Mouse (Mus musculus): ENCODE measurements at regions not wholly inside any gene's neighbourhood (a gene's known extent, or its start where the extent isn't known, plus 50 kb on each side); places are given as distances from the start of the nearest gene placed in this dataset.

DNA sequence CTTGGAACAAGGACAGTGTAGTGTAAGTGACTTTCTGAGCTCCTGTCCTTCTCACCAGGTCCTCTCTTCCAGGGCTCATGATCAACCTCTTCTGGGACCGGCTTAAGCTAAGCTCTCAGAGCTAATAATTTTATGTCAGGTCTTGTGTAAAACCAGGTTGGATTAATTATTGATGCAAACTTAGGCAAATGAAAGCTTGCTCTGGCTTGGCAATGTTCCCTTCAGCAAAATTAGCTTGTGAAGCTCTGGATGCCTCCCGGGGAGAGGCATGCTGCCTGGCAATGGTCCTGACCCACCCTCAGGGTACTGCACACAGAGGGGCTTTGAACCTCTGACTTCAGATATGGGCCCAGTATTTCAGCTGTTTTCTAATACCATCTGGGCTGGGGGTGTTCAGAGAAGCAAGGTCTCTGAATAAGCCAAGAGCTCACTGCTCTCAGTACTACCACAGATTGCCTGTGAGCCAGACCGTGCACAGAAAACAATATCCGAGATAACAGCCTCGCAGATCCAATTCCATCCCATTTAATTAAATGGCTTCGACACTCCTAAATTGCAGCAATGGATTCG is 624.7 kb downstream of the Cdk5rap2 start:
- no peak for DNase-seq (ENCODE audit: low read depth, low spot score)
- Histone ChIP-seq H3K9ac (ENCODE audit: insufficient read depth, low read depth, low read length, poor library complexity, severe bottlenecking) (no peak overlapping the region), H3K27ac (ENCODE audit: insufficient read depth, low read depth, low read length, poor library complexity, severe bottlenecking) (no peak overlapping the region), H3K4me1 (ENCODE audit: control insufficient read depth in 2 of 2, insufficient read depth in 2 of 2, low read length in 2 of 2, poor library complexity in 1 of 2) (no peaks in the 10 kb centered on the region), H3K36me3 (ENCODE audit: control insufficient read depth, insufficient read depth, low read length, poor library complexity, severe bottlenecking) (no peaks in the 10 kb centered on the region), H3K4me3 (ENCODE audit: insufficient read depth in 1 of 2, low read depth in 1 of 2, low read length in 2 of 2, poor library complexity in 1 of 2, severe bottlenecking in 1 of 2) (no peak overlapping the region), H3K9me3 (ENCODE audit: control insufficient read depth, insufficient read depth, low read depth, low read length) (no peaks in the 10 kb centered on the region)
- TF ChIP-seq HCFC1 (IDR thresholded peaks at IDR 0.05; ENCODE audit: borderline replicate concordance, insufficient read depth, low read length) (no peak), CHD2 (IDR thresholded peaks at IDR 0.05; ENCODE audit: low read depth, low read length) (no peak), ZNF384 (IDR thresholded peaks at IDR 0.05; ENCODE audit: low read depth, low read length) (no peak), ZC3H11A (IDR thresholded peaks at IDR 0.05; ENCODE audit: borderline replicate concordance, low read depth, low read length) (no peak), MAFK (IDR thresholded peaks at IDR 0.05; ENCODE audit: insufficient read depth, low read depth, low read length) (no peak)
- in situ Hi-C loops (cut with MboI; ENCODE audit: low sequenced_read_pairs in 2 of 2, unreplicated experiment in 2 of 2): no loop called here

DNA sequence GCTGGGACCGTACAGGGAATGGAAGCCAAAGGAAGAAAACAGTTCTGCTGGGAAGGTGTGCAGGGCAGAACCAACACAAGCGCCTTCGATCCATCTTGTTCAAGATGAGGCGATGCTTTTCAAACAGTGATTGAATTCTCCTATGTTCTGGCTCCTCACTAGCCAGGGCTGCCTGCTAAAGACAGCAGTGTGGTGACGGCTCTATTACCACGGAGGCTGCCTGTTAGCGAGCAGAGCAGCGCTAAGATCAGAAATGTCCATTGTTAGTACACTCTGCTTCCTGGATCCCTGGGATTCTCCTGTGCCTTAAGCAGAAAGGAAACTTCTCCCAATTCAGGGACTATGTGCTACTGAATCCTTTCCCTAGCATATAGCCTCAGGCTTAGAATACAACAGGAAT is 629.0 kb downstream of the Cdk5rap2 start:
- in situ Hi-C loops (cut with MboI; ENCODE audit: low sequenced_read_pairs in 2 of 2, unreplicated experiment in 2 of 2): no loop called here
- H3K9ac ChIP-seq (ENCODE audit: insufficient read depth, low read depth, low read length, poor library complexity, severe bottlenecking): no peak overlapping the region
- no peak for TF ChIP-seq ZNF384 (IDR thresholded peaks at IDR 0.05; ENCODE audit: low read depth, low read length)
- no peak for TF ChIP-seq HCFC1 (IDR thresholded peaks at IDR 0.05; ENCODE audit: borderline replicate concordance, insufficient read depth, low read length)
- TF ChIP-seq ZC3H11A (IDR thresholded peaks at IDR 0.05; ENCODE audit: borderline replicate concordance, low read depth, low read length): no peak
- TF ChIP-seq MAFK (IDR thresholded peaks at IDR 0.05; ENCODE audit: insufficient read depth, low read depth, low read length): no peak
- no peak for TF ChIP-seq CHD2 (IDR thresholded peaks at IDR 0.05; ENCODE audit: low read depth, low read length)
- H3K36me3 ChIP-seq (ENCODE audit: control insufficient read depth, insufficient read depth, low read length, poor library complexity, severe bottlenecking): no peaks in the 10 kb centered on the region
- no peaks in the 10 kb centered on the region for H3K9me3 ChIP-seq (ENCODE audit: control insufficient read depth, insufficient read depth, low read depth, low read length)
- DNase-seq (ENCODE audit: low read depth, low spot score): no peak
- H3K4me3 ChIP-seq (ENCODE audit: insufficient read depth in 1 of 2, low read depth in 1 of 2, low read length in 2 of 2, poor library complexity in 1 of 2, severe bottlenecking in 1 of 2): no peak overlapping the region
- H3K4me1 ChIP-seq (ENCODE audit: control insufficient read depth in 2 of 2, insufficient read depth in 2 of 2, low read length in 2 of 2, poor library complexity in 1 of 2): no peaks in the 10 kb centered on the region
- H3K27ac ChIP-seq (ENCODE audit: insufficient read depth, low read depth, low read length, poor library complexity, severe bottlenecking): no peak overlapping the region

DNA sequence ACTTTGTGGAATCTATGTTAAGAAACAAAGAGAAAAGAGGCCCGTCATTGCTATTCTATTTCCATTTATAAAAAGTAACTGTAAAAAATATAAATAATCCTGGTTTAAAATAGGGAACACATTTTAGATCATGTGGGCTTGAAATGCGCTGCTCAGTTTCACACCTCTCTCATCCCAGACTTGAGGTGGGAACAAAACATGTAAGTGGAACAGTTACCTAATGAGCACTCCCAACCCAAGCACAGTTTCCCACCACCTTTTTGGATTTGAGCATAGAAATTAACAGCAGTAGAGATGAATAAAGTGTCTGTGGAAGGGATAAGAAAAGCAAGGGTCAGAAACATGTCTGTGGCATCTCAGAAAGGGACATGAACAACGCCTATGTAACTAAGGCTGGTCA is 648.4 kb downstream of the Cdk5rap2 start:
- in situ Hi-C loops (cut with MboI; ENCODE audit: low sequenced_read_pairs in 2 of 2, unreplicated experiment in 2 of 2): no loop called here
- Histone ChIP-seq H3K36me3 (ENCODE audit: control insufficient read depth, insufficient read depth, low read length, poor library complexity, severe bottlenecking) (no peaks in the 10 kb centered on the region), H3K27ac (ENCODE audit: insufficient read depth, low read depth, low read length, poor library complexity, severe bottlenecking) (no peak overlapping the region), H3K4me3 (ENCODE audit: insufficient read depth in 1 of 2, low read depth in 1 of 2, low read length in 2 of 2, poor library complexity in 1 of 2, severe bottlenecking in 1 of 2) (no peak overlapping the region), H3K9me3 (ENCODE audit: control insufficient read depth, insufficient read depth, low read depth, low read length) (no peaks in the 10 kb centered on the region), H3K9ac (ENCODE audit: insufficient read depth, low read depth, low read length, poor library complexity, severe bottlenecking) (no peak overlapping the region), H3K4me1 (ENCODE audit: control insufficient read depth in 2 of 2, insufficient read depth in 2 of 2, low read length in 2 of 2, poor library complexity in 1 of 2) (no peaks in the 10 kb centered on the region)
- no peak for DNase-seq (ENCODE audit: low read depth, low spot score)
- TF ChIP-seq MAFK (IDR thresholded peaks at IDR 0.05; ENCODE audit: insufficient read depth, low read depth, low read length) (no peak), HCFC1 (IDR thresholded peaks at IDR 0.05; ENCODE audit: borderline replicate concordance, insufficient read depth, low read length) (no peak), CHD2 (IDR thresholded peaks at IDR 0.05; ENCODE audit: low read depth, low read length) (no peak), ZNF384 (IDR thresholded peaks at IDR 0.05; ENCODE audit: low read depth, low read length) (no peak), ZC3H11A (IDR thresholded peaks at IDR 0.05; ENCODE audit: borderline replicate concordance, low read depth, low read length) (no peak)

DNA sequence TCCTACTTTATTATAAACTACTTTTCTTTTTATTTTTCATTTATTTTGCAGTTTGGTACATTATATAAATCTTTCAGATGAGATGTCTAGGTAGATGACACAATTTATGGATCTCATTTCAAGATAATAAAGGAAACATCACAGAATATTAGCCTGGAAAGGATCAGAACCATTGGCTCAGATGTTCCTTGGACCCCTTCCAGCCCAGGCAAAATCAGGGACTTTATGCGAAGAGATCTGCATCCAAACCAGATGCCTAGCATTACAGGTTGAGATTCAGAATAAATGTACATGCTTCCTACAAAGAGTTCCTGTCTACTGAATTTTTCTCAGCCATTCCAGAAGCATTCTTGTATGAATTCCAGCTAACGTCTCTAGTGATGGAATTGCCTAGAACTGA is 650.6 kb downstream of the Cdk5rap2 start:
- H3K9me3 ChIP-seq (ENCODE audit: control insufficient read depth, insufficient read depth, low read depth, low read length): no peaks in the 10 kb centered on the region
- no peak for DNase-seq (ENCODE audit: low read depth, low spot score)
- no peak overlapping the region for H3K27ac ChIP-seq (ENCODE audit: insufficient read depth, low read depth, low read length, poor library complexity, severe bottlenecking)
- H3K36me3 ChIP-seq (ENCODE audit: control insufficient read depth, insufficient read depth, low read length, poor library complexity, severe bottlenecking): no peaks in the 10 kb centered on the region
- no peak overlapping the region for H3K9ac ChIP-seq (ENCODE audit: insufficient read depth, low read depth, low read length, poor library complexity, severe bottlenecking)
- in situ Hi-C loops (cut with MboI; ENCODE audit: low sequenced_read_pairs in 2 of 2, unreplicated experiment in 2 of 2): no loop called here
- TF ChIP-seq CHD2 (IDR thresholded peaks at IDR 0.05; ENCODE audit: low read depth, low read length) (no peak), HCFC1 (IDR thresholded peaks at IDR 0.05; ENCODE audit: borderline replicate concordance, insufficient read depth, low read length) (no peak), ZC3H11A (IDR thresholded peaks at IDR 0.05; ENCODE audit: borderline replicate concordance, low read depth, low read length) (no peak), ZNF384 (IDR thresholded peaks at IDR 0.05; ENCODE audit: low read depth, low read length) (no peak), MAFK (IDR thresholded peaks at IDR 0.05; ENCODE audit: insufficient read depth, low read depth, low read length) (no peak)
- H3K4me3 ChIP-seq (ENCODE audit: insufficient read depth in 1 of 2, low read depth in 1 of 2, low read length in 2 of 2, poor library complexity in 1 of 2, severe bottlenecking in 1 of 2): no peak overlapping the region
- no peaks in the 10 kb centered on the region for H3K4me1 ChIP-seq (ENCODE audit: control insufficient read depth in 2 of 2, insufficient read depth in 2 of 2, low read length in 2 of 2, poor library complexity in 1 of 2)

DNA sequence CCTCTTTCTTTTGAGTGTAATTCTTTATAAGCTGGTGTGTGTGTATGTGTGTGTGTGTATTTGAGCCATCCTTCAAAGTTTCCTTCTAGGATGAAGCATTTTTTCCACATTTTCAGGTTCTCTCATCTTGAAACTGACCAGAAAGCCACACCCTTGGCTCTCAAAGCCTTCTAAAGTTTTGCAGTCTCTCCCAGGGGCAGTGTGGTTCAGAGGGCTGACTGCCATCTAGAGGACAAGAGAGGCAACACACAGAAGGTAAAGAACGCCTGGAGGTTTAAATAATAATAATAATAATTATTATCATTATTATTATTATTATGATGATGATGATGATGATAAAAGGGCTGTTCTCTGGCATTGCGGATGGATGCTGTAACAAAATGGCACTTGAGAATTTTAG is 655.7 kb downstream of the Cdk5rap2 start:
- Histone ChIP-seq H3K9ac (ENCODE audit: insufficient read depth, low read depth, low read length, poor library complexity, severe bottlenecking) (no peak overlapping the region), H3K9me3 (ENCODE audit: control insufficient read depth, insufficient read depth, low read depth, low read length) (no peaks in the 10 kb centered on the region), H3K4me3 (ENCODE audit: insufficient read depth in 1 of 2, low read depth in 1 of 2, low read length in 2 of 2, poor library complexity in 1 of 2, severe bottlenecking in 1 of 2) (no peak overlapping the region), H3K4me1 (ENCODE audit: control insufficient read depth in 2 of 2, insufficient read depth in 2 of 2, low read length in 2 of 2, poor library complexity in 1 of 2) (no peaks in the 10 kb centered on the region), H3K27ac (ENCODE audit: insufficient read depth, low read depth, low read length, poor library complexity, severe bottlenecking) (no peak overlapping the region), H3K36me3 (ENCODE audit: control insufficient read depth, insufficient read depth, low read length, poor library complexity, severe bottlenecking) (no peaks in the 10 kb centered on the region)
- DNase-seq (ENCODE audit: low read depth, low spot score): peak; percentile 15
- TF ChIP-seq CHD2 (IDR thresholded peaks at IDR 0.05; ENCODE audit: low read depth, low read length): no peak
- TF ChIP-seq ZC3H11A (IDR thresholded peaks at IDR 0.05; ENCODE audit: borderline replicate concordance, low read depth, low read length): no peak
- TF ChIP-seq MAFK (IDR thresholded peaks at IDR 0.05; ENCODE audit: insufficient read depth, low read depth, low read length): no peak
- no peak for TF ChIP-seq HCFC1 (IDR thresholded peaks at IDR 0.05; ENCODE audit: borderline replicate concordance, insufficient read depth, low read length)
- in situ Hi-C loops (cut with MboI; ENCODE audit: low sequenced_read_pairs in 2 of 2, unreplicated experiment in 2 of 2): no loop called here

All from ES-E14 (cell line).